Mouse (Mus musculus) left cerebral cortex, adult 2 months (tissue): ENCODE measurements around the gene Ppp3r1. TPM values are rescaled to one million over a fixed set of nuclear protein-coding genes. Genes with fewer than 3 reads are reported as not detected.

ENCODE experiments used
- DNase-seq, 2 experiments: peaks; one replicate each; pipeline ENCODE4 v3.0.0; 2021 to 2022; ENCODE audit warnings: low spot score in 2 of 2, mixed read lengths in 1 of 2; ENCODE audit errors: extremely low spot score in 1 of 2
- H3K27ac ChIP-seq: fragments of 200-600 bp; 2 replicates; pipeline ENCODE4 v1.8.1; 2022
- H3K4me3 ChIP-seq: fragments of 200-600 bp; 2 replicates; pipeline ENCODE4 v1.8.1; 2022
- CTCF ChIP-seq: fragments of 200-600 bp; IDR thresholded peaks from 2 replicates; pipeline ENCODE4 v1.8.1; 2022; ENCODE audit warnings: antibody characterized with exemption, mild to moderate bottlenecking, moderate library complexity
- intact Hi-C: fragments of 180-260 bp; cut with DNase I; formaldehyde crosslinking; loops from one replicate; pipeline ENCODE4 v1.15.1; 2025
- total RNA-seq, 2 experiments: library from RNA; stranded (reverse); gene quantifications; 2 replicates each; pipeline ENCODE4 v1.2.3; 2021

Gene Ppp3r1
- total RNA-seq, 2 experiments from 2014 or later, result 688 to 716 TPM

DNA sequence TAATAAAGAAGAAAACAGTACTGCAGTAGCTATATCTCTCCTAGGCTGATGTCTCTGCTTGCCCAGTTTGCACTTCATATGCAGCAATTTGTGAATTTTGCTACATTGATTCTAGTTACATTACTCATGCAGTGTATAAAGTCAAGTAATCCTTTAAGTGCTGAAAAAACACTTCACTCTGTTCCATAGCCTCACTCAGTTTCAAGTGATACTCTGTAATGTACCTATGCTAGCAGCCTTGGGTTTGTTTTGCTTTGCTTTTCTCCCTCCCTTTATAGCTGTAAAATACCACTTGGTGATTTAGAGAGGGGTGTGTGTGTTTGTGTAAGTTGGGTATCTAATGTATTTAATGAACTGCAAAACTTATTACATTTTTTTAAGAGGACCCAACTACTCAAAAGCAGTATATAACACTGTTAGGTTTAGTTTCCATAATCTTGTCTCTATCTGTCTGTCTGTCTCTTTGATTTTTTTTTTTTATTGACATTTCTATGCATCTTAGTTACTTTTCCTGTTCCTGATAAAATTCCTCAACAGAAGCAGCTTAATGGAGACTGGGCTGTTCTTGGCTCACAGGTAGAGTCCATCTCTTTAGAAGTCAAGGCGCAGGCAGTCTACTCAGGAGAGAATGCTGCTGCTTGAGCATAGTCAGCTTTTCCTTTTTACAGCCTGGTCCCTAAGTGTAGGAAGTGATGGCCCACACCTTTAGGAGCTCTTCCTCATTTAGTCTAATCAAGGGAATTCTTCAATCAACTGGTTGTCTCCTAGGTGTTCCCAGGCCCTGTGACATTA lies 12.1 kb downstream of the Ppp3r1 start:
- TF ChIP-seq CTCF, result no peak
- intact Hi-C loops, result no loop called here
- DNase-seq, result no peak
- no peak overlapping the region for H3K27ac ChIP-seq
- H3K4me3 ChIP-seq, result no peak overlapping the region

DNA sequence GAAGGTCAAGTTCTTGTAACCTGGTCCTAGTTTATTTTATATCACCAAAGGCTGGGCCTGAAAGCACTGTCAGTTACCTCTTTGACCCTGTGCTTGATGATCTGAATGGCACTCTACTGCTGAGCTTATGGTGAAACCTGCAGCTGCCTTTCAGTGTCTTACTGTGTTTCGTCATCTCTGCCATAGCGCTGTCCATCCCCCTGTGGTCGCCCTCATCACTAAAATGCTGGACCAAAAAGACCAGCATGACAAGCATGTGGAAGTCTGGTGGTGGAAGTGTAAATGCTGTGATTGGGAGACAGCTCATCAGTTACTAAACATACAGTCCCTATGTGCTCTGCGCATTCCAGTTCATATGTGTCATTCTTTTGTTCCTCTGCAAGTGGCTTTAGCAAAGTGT lies 13.2 kb downstream of the Ppp3r1 start:
- TF ChIP-seq CTCF, result no peak
- intact Hi-C loops, result no loop called here

DNA sequence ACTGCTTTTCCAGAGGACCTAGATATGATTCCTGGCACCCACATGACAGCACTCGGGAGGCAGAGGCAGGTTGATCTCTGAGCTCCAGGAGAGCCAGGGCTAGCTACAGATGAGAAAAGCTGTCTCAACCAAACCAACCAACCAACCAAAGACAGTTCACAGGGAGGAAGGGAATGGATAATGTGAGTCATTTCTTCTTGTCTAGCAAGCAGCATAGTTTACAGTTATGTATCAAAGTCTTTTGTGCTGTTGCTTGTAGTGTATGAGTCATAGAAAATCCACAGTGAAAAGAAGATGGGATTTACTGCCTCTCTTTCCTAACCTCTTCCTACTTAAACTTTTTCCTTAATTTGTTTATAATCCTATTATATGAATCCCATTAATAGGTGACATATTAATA lies 17.6 kb downstream of the Ppp3r1 start:
- H3K27ac ChIP-seq, result no peak overlapping the region
- no peak for TF ChIP-seq CTCF
- intact Hi-C loops, result no loop called here
- no peak overlapping the region for H3K4me3 ChIP-seq
- no peak for DNase-seq

More for the DNA sequence above, 13.2 kb downstream of the Ppp3r1 start:
- DNase-seq, result no peak
- Histone ChIP-seq H3K4me3 (no peak overlapping the region), H3K27ac (no peak overlapping the region)

DNA sequence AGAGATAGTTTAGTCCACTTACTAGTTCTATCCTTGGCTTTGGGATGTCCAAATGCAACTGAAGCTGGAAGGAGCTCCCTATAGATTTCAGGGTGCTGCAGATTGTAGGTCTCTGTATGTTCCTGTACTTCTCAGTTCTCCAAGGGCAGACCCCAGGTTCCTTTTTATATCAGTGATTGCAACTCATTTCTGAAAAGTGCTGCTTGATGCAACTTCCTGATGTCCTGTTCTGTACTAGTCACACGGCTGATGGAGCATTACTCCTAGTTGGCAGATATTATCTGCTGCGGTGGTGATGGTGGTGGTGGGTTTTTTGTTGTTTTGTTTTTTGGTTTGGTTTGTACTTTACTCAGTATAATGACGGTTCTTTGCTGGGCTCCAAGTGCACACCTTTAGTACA lies 21.7 kb downstream of the Ppp3r1 start:
- DNase-seq, result no peak
- no peak for TF ChIP-seq CTCF
- H3K4me3 ChIP-seq, result no peak overlapping the region
- intact Hi-C loops, result no loop called here
- no peak overlapping the region for H3K27ac ChIP-seq

DNA sequence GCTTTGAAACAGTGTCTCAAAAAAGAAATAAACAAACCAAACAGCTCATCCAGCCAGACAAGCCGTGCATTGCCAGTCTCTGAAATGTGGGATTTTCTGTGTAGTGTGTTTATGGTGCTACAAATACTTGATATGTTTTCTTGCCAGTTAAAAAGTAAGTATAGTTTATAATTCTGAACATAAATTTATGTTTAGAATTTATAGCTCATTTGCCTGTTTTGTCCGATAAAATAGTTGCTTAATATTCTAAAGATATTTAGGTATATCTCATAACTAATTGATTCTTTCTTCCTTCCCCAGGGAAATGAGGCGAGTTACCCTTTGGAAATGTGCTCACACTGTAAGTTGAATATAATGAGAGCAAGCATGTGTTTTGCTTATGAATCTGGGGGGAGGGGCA lies 22.7 kb downstream of the Ppp3r1 start, which contains the start of gene Wdr92:
Gene Wdr92, plus strand, starts transcription at position 301 of the 400 bp plus-strand sequence.
- intact Hi-C loops, result no loop called here
- DNase-seq, result no peak
- TF ChIP-seq CTCF, result no peak
- Histone ChIP-seq H3K4me3 (no peak within 1 kb of the TSS), H3K27ac (no peak within 1 kb of the TSS)

DNA sequence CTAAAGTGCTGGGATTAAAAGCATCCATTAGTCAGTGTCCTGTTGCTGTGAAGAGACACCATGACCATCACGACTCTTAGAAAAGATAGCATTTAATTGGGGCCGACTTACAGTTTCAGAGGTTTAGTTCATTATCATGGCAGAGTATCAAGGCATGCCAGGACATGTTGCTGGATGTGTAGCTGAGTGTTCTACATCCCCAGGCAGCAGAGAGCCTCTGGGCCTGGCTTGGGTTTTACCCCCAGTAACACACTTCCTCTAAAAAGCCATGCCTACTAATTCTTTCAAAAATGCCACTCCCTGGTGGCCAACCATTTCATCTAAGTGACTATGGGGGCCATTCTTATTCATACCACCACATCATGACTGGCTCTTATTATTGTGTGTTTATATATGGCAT lies 24.1 kb downstream of the Ppp3r1 start:
- H3K4me3 ChIP-seq, result no peak overlapping the region
- H3K27ac ChIP-seq, result no peak overlapping the region
- no peak for TF ChIP-seq CTCF
- intact Hi-C loops, result no loop called here
- no peak for DNase-seq

DNA sequence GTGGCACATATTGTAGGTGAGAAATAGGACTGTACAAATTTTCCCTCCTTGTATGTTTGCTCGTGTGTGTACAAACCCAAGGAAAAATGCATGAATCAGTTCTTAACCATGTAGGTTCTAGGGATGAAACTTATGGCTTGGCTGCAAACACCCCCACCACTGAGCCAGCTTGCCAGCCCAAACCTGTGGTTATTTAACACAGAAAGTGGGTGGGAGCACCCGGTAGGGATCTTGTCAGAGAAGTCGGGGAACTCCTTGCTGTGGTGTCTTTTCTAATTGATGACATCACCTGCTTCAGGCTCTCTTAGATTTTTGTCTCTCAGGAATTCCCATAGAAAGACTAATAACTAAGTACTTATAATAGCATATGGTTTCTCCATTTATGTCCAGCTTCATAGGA lies 28.6 kb downstream of the Ppp3r1 start:
- no peak for DNase-seq
- no peak for TF ChIP-seq CTCF
- Histone ChIP-seq H3K4me3 (no peak overlapping the region), H3K27ac (no peak overlapping the region)
- intact Hi-C loops, result loop anchor here (5.0 kb wide), 1 partner anchor 105 kb away; no protein-coding TSS in a partner anchor

DNA sequence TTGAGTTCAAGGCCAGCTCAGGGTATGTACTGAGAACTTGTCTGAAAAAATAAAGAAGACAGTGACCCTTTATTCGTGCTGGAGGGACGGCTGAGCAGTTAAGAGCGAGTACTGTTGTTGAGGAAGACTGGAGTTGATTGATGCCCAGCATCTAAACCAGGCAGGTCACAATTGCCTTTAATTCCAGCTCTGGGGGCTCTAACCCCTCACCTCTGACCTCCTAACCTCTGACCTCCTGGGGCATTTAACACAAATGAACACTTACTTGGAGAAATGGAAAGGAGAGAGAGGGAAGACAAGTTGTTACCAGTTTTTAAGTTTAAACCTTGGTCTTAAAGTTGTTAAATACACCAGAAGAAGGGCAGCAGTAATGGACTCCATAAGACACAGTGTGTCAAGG lies 29.7 kb downstream of the Ppp3r1 start:
- intact Hi-C loops, result loop anchor here (5.0 kb wide), 1 partner anchor 106 kb away; no protein-coding TSS in a partner anchor
- no peak for TF ChIP-seq CTCF

DNA sequence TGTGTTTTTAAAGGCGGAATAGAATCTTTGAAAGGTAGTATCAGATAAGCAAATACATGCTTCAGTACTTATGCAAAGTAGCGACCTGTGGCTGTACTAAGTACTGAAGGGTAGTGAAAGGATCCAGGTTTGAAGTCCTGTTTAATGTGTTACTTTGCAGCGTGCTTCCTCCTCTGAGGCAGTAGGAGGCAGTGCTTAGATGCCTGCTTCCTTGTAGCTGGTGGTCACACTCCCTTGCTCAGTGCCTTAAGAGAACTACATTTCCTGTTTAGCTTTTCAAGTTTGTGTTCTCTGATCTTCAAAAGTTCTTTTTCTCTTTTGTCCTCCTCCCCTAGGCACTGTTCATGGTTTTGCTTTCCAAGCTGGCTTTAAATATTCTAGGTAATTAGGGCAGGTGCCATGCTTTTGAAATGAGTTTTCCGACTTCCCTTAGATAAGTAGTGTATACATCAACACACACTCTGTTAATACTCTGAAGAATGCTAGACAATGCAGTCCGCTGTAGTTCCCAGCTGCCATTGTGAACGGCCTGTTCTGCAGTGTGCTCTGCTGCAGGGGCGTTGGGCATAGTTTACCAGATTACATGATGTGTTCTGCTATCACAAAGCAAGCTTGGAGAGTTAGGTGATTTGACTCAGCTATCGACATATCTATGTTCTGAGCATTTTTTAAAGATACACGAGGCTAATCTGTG lies 33.2 kb downstream of the Ppp3r1 start:
- no peak overlapping the region for H3K4me3 ChIP-seq
- DNase-seq, result no peak
- intact Hi-C loops, result no loop called here
- peak; percentile 20 for TF ChIP-seq CTCF
- no peak overlapping the region for H3K27ac ChIP-seq

More for the DNA sequence above, 29.7 kb downstream of the Ppp3r1 start:
- no peak for DNase-seq
- Histone ChIP-seq H3K27ac (no peak overlapping the region), H3K4me3 (no peak overlapping the region)

DNA sequence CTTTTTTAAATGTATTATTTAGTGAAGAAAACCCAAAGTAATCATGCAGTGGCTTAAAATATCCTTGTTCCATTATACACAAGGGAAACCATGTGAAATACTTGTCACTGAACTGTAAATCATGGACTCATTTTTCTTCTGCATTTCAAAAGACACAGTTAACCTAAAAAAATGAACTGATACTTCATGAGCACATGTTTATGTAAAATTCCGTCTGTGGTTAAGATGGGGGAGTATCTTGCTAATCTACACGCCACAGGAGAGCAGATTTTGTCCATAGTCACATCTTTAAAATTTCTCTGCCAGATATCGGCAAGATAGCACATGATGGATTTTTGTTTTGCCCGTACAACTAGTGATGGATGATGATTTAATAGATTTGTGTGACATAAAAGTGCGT lies 40.1 kb downstream of the Ppp3r1 start:
- intact Hi-C loops, result no loop called here
- DNase-seq, result no peak
- TF ChIP-seq CTCF, result no peak
- H3K27ac ChIP-seq, result no peak overlapping the region
- no peak overlapping the region for H3K4me3 ChIP-seq

DNA sequence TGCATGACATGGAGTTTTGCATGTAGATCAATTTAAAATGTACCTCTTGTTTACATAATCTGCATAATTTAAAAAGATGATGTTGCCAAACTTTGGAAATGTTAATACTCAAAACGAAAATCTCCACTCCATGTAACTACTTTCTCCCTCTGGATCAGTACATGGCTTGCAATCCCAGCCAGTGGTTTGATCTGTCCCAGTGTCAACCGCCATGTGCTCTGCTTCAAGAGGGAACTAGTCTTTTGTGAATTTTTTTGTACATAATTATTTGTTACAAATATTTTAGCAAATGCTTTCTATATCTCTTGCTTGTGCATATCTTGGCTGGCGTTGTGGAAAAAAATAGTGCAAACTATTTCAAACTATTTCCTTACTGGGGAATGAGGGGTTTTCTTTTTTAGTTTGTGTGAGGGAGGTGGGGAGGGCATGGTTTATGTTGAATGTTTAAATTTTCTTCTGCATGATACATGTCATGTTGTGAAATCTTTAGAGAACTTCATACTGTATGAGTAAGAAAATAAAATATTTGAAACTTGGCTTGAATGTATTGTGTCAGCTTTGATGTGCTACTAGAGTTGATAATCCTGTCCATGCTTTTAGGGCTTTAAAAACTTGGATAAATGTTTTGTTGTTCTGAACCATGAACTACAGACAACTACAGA lies 40.9 kb downstream of the Ppp3r1 start:
- no peak for DNase-seq
- H3K27ac ChIP-seq, result no peak overlapping the region
- no peak for TF ChIP-seq CTCF
- H3K4me3 ChIP-seq, result no peak overlapping the region
- intact Hi-C loops, result no loop called here

DNA sequence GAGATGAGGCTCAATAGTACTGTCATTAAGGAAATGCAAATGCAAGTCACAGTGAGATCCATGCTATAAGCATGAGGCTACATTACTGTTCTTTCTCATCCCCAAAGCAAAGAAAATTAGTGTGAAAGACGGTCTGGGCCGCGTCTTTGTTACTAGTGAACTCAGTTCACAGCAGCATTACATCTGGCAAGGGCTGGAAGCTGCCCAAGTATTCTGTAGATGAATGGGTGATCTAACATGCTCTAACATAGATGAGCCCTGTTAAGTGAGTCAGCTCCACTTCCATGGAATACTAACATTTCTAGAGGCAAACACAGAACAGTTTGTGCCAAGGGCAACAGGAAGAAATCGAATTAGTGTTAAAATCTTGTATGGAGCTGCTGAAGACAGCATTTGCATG lies 41.9 kb downstream of the Ppp3r1 start:
- intact Hi-C loops, result no loop called here
- no peak overlapping the region for H3K27ac ChIP-seq
- DNase-seq, result no peak
- TF ChIP-seq CTCF, result no peak
- H3K4me3 ChIP-seq, result no peak overlapping the region
